Mouse (Mus musculus): ENCODE results near the gene Gm11060.

DNA sequence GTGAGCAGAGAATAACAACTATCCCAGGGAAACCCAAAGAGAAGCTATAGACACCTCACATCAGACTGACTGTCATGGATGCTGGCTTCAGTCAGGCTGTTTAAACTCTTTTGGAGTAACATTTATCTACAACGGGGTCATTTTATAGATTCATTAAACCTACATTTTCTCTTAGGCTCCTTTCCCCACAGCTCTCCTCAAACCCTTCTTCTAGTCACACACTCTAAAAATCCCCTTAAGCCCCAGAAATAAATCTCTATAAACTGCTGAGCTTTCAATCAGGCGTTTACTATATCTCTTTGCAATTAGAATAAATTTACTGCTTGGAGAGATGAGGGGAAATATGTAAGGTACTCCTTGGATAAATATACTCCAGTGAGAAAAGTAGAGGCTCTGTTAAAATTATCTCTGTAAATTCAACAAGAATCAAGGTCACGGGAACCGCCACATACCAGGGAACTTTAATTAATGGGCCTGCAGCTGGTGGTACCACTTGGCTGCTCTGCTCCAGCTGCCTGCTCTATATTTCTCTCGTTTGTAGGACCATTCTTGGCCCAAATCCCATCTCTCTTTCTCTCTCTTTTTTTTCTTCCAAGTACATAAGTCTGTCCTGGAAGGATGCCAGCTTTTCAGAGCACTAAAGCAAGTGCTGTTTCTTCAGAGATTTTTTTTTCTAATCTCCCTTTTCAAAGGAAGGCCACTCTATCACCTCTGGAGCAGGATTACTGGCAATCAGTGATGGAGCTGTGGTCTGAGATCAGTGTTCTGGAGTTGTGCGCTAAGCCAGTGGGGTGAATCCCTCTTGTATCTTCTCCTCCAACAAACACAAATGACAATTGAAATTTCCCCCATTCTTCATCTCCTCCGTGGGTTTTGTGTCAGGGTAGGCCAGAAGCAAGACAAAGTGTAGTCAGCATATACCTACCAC lies 2.0 kb upstream of the Gm11060 start:
- no peak for TF ChIP-seq CTCF (IDR thresholded peaks at IDR 0.05; ENCODE audit: low read depth, low read length)
- no peak for TF ChIP-seq POLR2A (IDR thresholded peaks at IDR 0.05; ENCODE audit: borderline replicate concordance, low read depth, low read length)

Data from bone marrow macrophage, adult 2 months (primary cell).